Mouse (Mus musculus): ENCODE results near the gene Slc26a3. TPM values are rescaled to one million over a fixed set of nuclear protein-coding genes. Genes with fewer than 3 reads are reported as not detected.

Gene Slc26a3
- total RNA-seq, 1 experiment = not detected

DNA sequence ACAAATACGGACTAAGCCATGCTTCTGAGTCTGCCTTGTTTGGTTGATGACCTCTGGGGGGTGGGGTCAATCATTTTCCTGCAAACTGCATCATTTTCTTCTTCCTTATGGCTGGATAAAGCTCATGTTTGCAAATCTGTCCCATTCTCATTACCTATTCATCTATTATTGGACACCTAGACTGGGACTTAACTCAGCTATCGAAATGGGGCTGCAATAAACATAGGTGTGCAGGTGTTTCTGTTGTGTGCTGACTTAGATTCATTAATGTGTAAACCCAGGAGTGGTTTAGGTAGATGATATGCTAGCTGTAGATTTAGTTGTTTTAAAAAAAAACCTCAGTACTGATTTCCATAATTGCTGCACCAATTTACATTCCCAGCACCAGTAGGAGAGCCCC is 48.9 kb downstream of the Slc26a3 start:
- no peaks in the 10 kb centered on the region for H3K36me3 ChIP-seq (ENCODE audit: control insufficient read depth, insufficient read depth, low read length, poor library complexity, severe bottlenecking)
- no peak overlapping the region for H3K4me3 ChIP-seq (ENCODE audit: insufficient read depth in 1 of 2, low read depth in 1 of 2, low read length in 2 of 2, poor library complexity in 1 of 2, severe bottlenecking in 1 of 2)
- H3K27ac ChIP-seq (ENCODE audit: insufficient read depth, low read depth, low read length, poor library complexity, severe bottlenecking) = no peak overlapping the region
- no peak overlapping the region for H3K9ac ChIP-seq (ENCODE audit: insufficient read depth, low read depth, low read length, poor library complexity, severe bottlenecking)
- TF ChIP-seq ZNF384 (IDR thresholded peaks at IDR 0.05; ENCODE audit: low read depth, low read length) = no peak
- TF ChIP-seq ZC3H11A (IDR thresholded peaks at IDR 0.05; ENCODE audit: borderline replicate concordance, low read depth, low read length) = no peak
- TF ChIP-seq HCFC1 (IDR thresholded peaks at IDR 0.05; ENCODE audit: borderline replicate concordance, insufficient read depth, low read length) = no peak
- no peak for TF ChIP-seq MAFK (IDR thresholded peaks at IDR 0.05; ENCODE audit: insufficient read depth, low read depth, low read length)
- TF ChIP-seq CHD2 (IDR thresholded peaks at IDR 0.05; ENCODE audit: low read depth, low read length) = no peak
- H3K4me1 ChIP-seq (ENCODE audit: control insufficient read depth in 2 of 2, insufficient read depth in 2 of 2, low read length in 2 of 2, poor library complexity in 1 of 2) = peaks cover 0 to 1% of the 10 kb centered on the region in 2 experiments; a peak in 1 of 4 replicates
- in situ Hi-C loops (cut with MboI; ENCODE audit: low sequenced_read_pairs in 2 of 2, unreplicated experiment in 2 of 2) = no loop called here
- no peak for DNase-seq (ENCODE audit: low read depth, low spot score)
- H3K9me3 ChIP-seq (ENCODE audit: control insufficient read depth, insufficient read depth, low read depth, low read length) = no peaks in the 10 kb centered on the region

DNA sequence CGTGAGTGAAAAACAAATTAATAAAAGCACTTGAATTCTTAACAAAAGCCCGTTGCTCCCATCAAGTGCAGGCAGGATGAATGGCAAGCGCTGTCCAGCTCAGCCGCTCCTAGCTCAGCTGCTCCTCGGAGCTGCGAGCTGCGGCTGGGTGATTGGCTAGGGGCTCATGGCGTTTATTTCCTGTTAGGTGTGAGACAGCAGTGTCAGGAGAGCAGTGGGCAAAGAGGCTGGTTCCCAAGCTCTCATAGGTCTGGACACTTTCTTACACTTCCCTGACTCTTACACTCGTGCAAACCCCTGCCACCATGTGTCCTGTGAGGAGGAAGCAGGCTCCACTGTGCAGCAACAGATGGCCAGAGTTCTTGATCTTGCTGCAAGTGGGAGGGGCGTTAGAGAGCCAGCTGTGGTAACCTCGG is 53.5 kb downstream of the Slc26a3 start:
- no peak overlapping the region for H3K27ac ChIP-seq (ENCODE audit: insufficient read depth, low read depth, low read length, poor library complexity, severe bottlenecking)
- no peak overlapping the region for H3K4me3 ChIP-seq (ENCODE audit: insufficient read depth in 1 of 2, low read depth in 1 of 2, low read length in 2 of 2, poor library complexity in 1 of 2, severe bottlenecking in 1 of 2)
- H3K9ac ChIP-seq (ENCODE audit: insufficient read depth, low read depth, low read length, poor library complexity, severe bottlenecking) = no peak overlapping the region
- TF ChIP-seq ZC3H11A (IDR thresholded peaks at IDR 0.05; ENCODE audit: borderline replicate concordance, low read depth, low read length) = no peak
- TF ChIP-seq HCFC1 (IDR thresholded peaks at IDR 0.05; ENCODE audit: borderline replicate concordance, insufficient read depth, low read length) = no peak
- no peak for TF ChIP-seq MAFK (IDR thresholded peaks at IDR 0.05; ENCODE audit: insufficient read depth, low read depth, low read length)
- TF ChIP-seq CHD2 (IDR thresholded peaks at IDR 0.05; ENCODE audit: low read depth, low read length) = no peak
- TF ChIP-seq ZNF384 (IDR thresholded peaks at IDR 0.05; ENCODE audit: low read depth, low read length) = no peak
- in situ Hi-C loops (cut with MboI; ENCODE audit: low sequenced_read_pairs in 2 of 2, unreplicated experiment in 2 of 2) = no loop called here
- H3K9me3 ChIP-seq (ENCODE audit: control insufficient read depth, insufficient read depth, low read depth, low read length) = no peaks in the 10 kb centered on the region
- H3K36me3 ChIP-seq (ENCODE audit: control insufficient read depth, insufficient read depth, low read length, poor library complexity, severe bottlenecking) = no peaks in the 10 kb centered on the region
- peak; percentile 4 for DNase-seq (ENCODE audit: low read depth, low spot score)
- no peaks in the 10 kb centered on the region for H3K4me1 ChIP-seq (ENCODE audit: control insufficient read depth in 2 of 2, insufficient read depth in 2 of 2, low read length in 2 of 2, poor library complexity in 1 of 2)

DNA sequence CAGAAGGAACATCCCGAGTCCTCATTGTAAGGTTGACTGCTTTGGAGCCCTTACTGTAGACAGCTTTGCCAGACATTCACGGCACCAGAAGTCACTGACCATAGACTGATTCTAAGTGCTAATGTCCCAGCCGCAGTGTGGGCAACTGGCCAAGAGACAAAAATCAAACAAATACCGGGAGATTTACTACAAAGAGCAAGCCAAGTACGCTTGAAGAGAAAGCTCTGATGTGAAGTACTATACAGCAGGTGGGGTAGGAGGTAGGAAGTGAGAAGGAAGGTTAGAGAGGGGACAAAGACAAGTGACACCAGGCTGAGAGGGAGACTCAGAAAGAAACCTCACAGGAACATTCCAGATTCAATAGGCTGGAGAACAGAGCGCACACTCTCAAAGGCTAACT is 54.2 kb downstream of the Slc26a3 start:
- no peak overlapping the region for H3K27ac ChIP-seq (ENCODE audit: insufficient read depth, low read depth, low read length, poor library complexity, severe bottlenecking)
- TF ChIP-seq MAFK (IDR thresholded peaks at IDR 0.05; ENCODE audit: insufficient read depth, low read depth, low read length) (no peak), ZNF384 (IDR thresholded peaks at IDR 0.05; ENCODE audit: low read depth, low read length) (no peak), CHD2 (IDR thresholded peaks at IDR 0.05; ENCODE audit: low read depth, low read length) (no peak)
- no peak overlapping the region for H3K9ac ChIP-seq (ENCODE audit: insufficient read depth, low read depth, low read length, poor library complexity, severe bottlenecking)
- no peak overlapping the region for H3K4me3 ChIP-seq (ENCODE audit: insufficient read depth in 1 of 2, low read depth in 1 of 2, low read length in 2 of 2, poor library complexity in 1 of 2, severe bottlenecking in 1 of 2)
- H3K4me1 ChIP-seq (ENCODE audit: control insufficient read depth in 2 of 2, insufficient read depth in 2 of 2, low read length in 2 of 2, poor library complexity in 1 of 2) = no peaks in the 10 kb centered on the region
- in situ Hi-C loops (cut with MboI; ENCODE audit: low sequenced_read_pairs in 2 of 2, unreplicated experiment in 2 of 2) = no loop called here
- DNase-seq (ENCODE audit: low read depth, low spot score) = no peak
- no peaks in the 10 kb centered on the region for H3K9me3 ChIP-seq (ENCODE audit: control insufficient read depth, insufficient read depth, low read depth, low read length)
- H3K36me3 ChIP-seq (ENCODE audit: control insufficient read depth, insufficient read depth, low read length, poor library complexity, severe bottlenecking) = no peaks in the 10 kb centered on the region

DNA sequence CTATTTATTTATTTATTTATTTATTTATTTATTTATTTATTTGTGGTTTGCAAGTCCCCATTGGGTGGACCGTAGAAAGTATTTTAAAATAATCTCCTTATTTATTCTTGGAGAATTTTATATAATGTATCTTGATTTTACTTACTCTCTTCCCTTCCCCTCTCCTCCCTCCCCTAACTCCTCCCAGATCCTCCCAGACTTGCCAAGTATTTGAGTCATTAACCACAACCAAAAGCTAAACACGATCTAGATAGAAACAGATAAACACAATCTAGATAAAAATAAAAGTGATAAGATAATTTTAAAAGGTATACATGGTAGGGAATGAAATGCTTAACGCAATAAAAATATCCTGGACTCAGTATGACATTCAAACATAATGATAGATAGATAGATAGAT is 58.7 kb downstream of the Slc26a3 start:
- TF ChIP-seq HCFC1 (IDR thresholded peaks at IDR 0.05; ENCODE audit: borderline replicate concordance, insufficient read depth, low read length) (no peak), ZC3H11A (IDR thresholded peaks at IDR 0.05; ENCODE audit: borderline replicate concordance, low read depth, low read length) (no peak), CHD2 (IDR thresholded peaks at IDR 0.05; ENCODE audit: low read depth, low read length) (no peak), MAFK (IDR thresholded peaks at IDR 0.05; ENCODE audit: insufficient read depth, low read depth, low read length) (no peak), ZNF384 (IDR thresholded peaks at IDR 0.05; ENCODE audit: low read depth, low read length) (no peak)
- no peak overlapping the region for H3K27ac ChIP-seq (ENCODE audit: insufficient read depth, low read depth, low read length, poor library complexity, severe bottlenecking)
- no peak for DNase-seq (ENCODE audit: low read depth, low spot score)
- in situ Hi-C loops (cut with MboI; ENCODE audit: low sequenced_read_pairs in 2 of 2, unreplicated experiment in 2 of 2) = no loop called here
- no peak overlapping the region for H3K4me3 ChIP-seq (ENCODE audit: insufficient read depth in 1 of 2, low read depth in 1 of 2, low read length in 2 of 2, poor library complexity in 1 of 2, severe bottlenecking in 1 of 2)
- no peaks in the 10 kb centered on the region for H3K36me3 ChIP-seq (ENCODE audit: control insufficient read depth, insufficient read depth, low read length, poor library complexity, severe bottlenecking)
- H3K9ac ChIP-seq (ENCODE audit: insufficient read depth, low read depth, low read length, poor library complexity, severe bottlenecking) = no peak overlapping the region
- H3K4me1 ChIP-seq (ENCODE audit: control insufficient read depth in 2 of 2, insufficient read depth in 2 of 2, low read length in 2 of 2, poor library complexity in 1 of 2) = no peaks in the 10 kb centered on the region
- no peaks in the 10 kb centered on the region for H3K9me3 ChIP-seq (ENCODE audit: control insufficient read depth, insufficient read depth, low read depth, low read length)

GRCm38 (mm10) chr12:31456271-31456670 is 65.6 kb downstream of the Slc26a3 start:
- DNase-seq (ENCODE audit: low read depth, low spot score) = no peak
- in situ Hi-C loops (cut with MboI; ENCODE audit: low sequenced_read_pairs in 2 of 2, unreplicated experiment in 2 of 2) = no loop called here
- TF ChIP-seq CHD2 (IDR thresholded peaks at IDR 0.05; ENCODE audit: low read depth, low read length) (no peak), HCFC1 (IDR thresholded peaks at IDR 0.05; ENCODE audit: borderline replicate concordance, insufficient read depth, low read length) (no peak), ZC3H11A (IDR thresholded peaks at IDR 0.05; ENCODE audit: borderline replicate concordance, low read depth, low read length) (no peak), MAFK (IDR thresholded peaks at IDR 0.05; ENCODE audit: insufficient read depth, low read depth, low read length) (no peak), ZNF384 (IDR thresholded peaks at IDR 0.05; ENCODE audit: low read depth, low read length) (no peak)
- no peaks in the 10 kb centered on the region for H3K36me3 ChIP-seq (ENCODE audit: control insufficient read depth, insufficient read depth, low read length, poor library complexity, severe bottlenecking)
- no peak overlapping the region for H3K27ac ChIP-seq (ENCODE audit: insufficient read depth, low read depth, low read length, poor library complexity, severe bottlenecking)
- no peaks in the 10 kb centered on the region for H3K9me3 ChIP-seq (ENCODE audit: control insufficient read depth, insufficient read depth, low read depth, low read length)
- no peaks in the 10 kb centered on the region for H3K4me1 ChIP-seq (ENCODE audit: control insufficient read depth in 2 of 2, insufficient read depth in 2 of 2, low read length in 2 of 2, poor library complexity in 1 of 2)
- H3K9ac ChIP-seq (ENCODE audit: insufficient read depth, low read depth, low read length, poor library complexity, severe bottlenecking) = no peak overlapping the region
- H3K4me3 ChIP-seq (ENCODE audit: insufficient read depth in 1 of 2, low read depth in 1 of 2, low read length in 2 of 2, poor library complexity in 1 of 2, severe bottlenecking in 1 of 2) = no peak overlapping the region

All from ES-E14 (cell line).